Mouse (Mus musculus) cerebellum, postnatal 36 days (tissue): ENCODE results near the gene Zic3.

ENCODE experiments used
- DNase-seq, 2 experiments: peaks; one replicate each; pipeline ENCODE4 v3.0.0; 2021 to 2022; ENCODE audit warnings: mixed read lengths in 2 of 2

The Zic3 gene

GRCm38 (mm10) chrX:58022400-58022799, at the start of gene Zic3:
TSS of gene Zic3 (plus strand) at chrX:58022700.
- DNase-seq: no peak

DNA sequence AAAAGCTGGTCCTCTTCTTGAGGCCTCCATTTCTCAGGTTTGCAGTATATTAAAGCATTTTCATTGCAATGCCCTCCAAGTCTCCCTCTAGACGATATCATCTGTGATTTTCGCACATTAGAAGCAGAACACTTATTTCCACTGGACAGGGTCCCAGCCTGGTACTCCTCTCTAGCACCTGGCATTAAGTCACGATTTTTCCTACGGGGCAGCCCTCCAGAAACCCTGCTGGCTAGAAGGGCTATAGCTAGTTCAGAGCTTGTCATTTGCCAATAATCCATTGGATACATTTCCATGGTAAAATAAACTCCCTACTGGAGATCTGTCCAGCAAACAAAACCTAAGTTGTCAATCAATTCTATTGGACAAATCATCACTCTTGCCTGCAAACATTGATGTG, 40.1 kb upstream of the Zic3 start:
- peak in 1 of 2 experiments; percentile 1 for DNase-seq

GRCm38 (mm10) chrX:57987455-57988109, 34.9 kb upstream of the Zic3 start:
- no peak for DNase-seq

- no peak for DNase-seq
These were observed 9.1 kb upstream of the Zic3 start for GRCm38 (mm10) chrX:58013391-58013790.

DNA sequence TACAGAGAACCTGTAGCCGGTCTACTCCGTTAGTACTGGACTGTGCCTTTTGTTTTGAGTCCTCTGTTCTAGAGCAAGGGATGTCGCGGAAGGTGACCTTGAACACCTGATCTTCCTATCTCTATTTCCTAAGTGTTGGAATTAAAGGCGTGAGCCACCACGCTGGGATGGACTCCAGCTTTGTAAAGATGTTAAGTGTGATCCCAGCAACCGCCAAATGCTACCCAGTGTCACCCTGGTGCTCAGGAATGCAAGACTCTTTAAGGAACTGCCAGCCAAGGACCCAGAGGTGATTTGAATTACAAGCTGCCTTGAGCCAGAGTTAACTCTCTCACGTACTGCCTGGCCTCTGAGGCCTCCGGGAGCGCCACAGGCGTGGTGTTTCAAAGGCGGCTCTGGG, 8.4 kb upstream of the Zic3 start:
- no peak for DNase-seq

- DNase-seq: no peak
These were observed 7.7 kb upstream of the Zic3 start for GRCm38 (mm10) chrX:58014761-58015160.

GRCm38 (mm10) chrX:58015336-58015945, 7.1 kb upstream of the Zic3 start:
- no peak for DNase-seq

GRCm38 (mm10) chrX:58018720-58019119, 3.8 kb upstream of the Zic3 start:
- DNase-seq: no peak

DNA sequence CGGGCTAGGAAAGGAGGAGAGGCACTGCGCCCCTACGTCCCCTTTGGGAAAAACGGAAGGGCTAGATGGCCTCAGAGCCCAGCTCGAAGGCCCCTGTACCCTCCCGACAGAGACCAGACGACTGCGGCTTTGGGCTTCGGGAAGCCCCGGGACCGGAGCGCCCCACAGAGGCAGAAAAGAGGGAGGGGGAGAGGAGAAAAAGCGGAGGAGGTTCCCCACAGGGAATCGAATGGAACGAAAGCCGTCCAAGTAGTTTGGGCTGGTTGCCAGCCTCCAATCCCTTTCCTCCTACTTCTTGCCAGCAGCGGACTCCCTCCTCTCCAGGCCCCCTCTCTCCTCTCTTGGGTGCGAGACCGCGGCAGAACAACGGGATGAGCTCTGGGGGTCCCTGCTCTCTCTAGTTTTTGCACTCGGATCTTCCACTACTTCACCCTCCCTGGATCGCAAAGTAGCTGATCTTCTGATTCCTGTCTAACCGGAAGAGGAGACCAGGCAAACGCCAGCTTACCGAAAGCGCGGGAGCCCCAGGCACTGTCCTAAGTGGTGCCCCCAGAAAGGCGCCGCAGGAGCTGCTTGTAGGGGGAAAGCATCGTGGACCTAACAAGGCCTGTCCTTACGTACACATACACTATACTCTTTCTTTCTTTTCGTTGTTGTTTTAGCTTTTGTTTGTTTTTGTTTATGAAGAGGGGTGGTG, 3.1 kb upstream of the Zic3 start:
- DNase-seq: peak in 1 of 2 experiments; percentile 16

DNA sequence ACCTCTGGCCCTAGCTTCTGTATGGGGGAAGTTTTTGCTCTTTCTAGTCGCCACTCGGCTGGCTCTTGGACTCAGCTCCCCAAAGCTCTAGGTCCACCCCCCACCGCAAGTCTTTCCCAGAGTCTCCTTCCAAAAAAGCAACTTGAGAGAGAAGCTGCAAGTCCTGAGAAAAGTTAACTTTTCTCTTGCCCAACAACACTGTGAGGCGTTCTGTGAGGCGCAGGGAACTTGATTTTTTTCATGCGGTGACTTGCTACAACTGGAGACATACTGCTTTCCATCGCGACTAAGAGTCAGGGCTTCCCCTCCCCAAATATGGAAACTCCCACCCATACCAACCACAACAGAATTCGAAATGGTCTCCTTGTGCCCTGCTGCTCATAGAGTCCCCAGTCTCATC, 5.1 kb downstream of the Zic3 start:
- no peak for DNase-seq

- no peak for DNase-seq
These were observed 5.6 kb downstream of the Zic3 start for GRCm38 (mm10) chrX:58028082-58028481.

DNA sequence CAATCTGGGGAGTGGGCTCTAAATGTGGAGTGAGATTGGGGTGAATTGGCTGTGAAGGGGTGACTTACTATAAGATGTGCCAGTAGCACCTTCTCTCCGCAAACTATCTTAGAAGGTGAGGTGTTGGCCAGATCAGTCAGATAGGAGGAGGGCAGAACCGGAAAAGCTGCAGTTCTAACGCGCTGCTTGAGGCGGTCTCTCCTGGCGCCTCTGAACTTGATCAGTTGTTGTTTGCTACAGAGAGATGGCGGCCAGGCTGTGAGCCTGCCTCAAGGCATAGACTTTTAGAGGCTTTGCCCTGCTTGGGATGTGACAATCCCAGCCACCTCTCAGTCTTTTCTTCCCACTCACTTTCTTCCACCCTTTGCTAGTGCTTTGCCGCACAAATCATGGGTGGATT, 6.4 kb downstream of the Zic3 start:
- DNase-seq: no peak

DNA sequence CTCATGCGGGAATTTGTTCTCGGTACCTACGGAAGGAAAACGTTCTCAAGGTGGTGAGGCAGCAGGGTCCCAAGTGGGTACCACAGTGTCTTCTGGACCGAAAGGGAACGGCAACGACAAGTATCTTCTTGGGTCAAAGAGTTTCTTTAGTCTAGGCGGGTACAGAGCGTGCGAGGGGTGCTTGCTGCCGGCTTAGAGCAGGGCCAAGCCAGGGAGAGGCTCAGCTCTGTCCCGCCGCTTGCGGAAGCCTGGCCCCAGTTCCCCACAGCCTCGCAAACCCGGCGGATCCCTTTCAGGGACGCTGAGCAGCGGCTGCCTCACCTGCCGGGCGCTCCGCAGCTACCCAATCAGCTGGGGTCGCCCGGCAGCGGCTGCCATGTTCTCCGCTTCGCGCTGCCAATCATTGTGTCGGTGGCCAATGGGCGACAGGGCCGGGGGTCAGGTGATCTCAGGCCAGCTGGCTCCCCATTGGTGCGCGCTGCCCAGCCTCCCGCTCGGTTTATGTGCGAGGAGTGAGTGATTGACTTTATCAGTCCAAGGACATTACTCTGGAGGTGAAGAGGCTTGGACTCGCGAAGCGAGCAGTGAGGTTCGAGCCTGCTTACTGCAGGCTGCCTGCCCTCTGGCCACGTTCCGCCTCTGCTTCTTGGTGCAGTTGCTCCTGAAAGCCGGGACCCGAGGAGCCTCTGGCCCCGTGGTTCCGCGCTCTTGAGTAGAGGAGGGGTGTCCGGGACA, 7.8 kb downstream of the Zic3 start:
- peak; percentile 83 to 87 for DNase-seq

- peak; percentile 46 to 51 for DNase-seq
These were observed 8.6 kb downstream of the Zic3 start for GRCm38 (mm10) chrX:58030835-58031670.

DNA sequence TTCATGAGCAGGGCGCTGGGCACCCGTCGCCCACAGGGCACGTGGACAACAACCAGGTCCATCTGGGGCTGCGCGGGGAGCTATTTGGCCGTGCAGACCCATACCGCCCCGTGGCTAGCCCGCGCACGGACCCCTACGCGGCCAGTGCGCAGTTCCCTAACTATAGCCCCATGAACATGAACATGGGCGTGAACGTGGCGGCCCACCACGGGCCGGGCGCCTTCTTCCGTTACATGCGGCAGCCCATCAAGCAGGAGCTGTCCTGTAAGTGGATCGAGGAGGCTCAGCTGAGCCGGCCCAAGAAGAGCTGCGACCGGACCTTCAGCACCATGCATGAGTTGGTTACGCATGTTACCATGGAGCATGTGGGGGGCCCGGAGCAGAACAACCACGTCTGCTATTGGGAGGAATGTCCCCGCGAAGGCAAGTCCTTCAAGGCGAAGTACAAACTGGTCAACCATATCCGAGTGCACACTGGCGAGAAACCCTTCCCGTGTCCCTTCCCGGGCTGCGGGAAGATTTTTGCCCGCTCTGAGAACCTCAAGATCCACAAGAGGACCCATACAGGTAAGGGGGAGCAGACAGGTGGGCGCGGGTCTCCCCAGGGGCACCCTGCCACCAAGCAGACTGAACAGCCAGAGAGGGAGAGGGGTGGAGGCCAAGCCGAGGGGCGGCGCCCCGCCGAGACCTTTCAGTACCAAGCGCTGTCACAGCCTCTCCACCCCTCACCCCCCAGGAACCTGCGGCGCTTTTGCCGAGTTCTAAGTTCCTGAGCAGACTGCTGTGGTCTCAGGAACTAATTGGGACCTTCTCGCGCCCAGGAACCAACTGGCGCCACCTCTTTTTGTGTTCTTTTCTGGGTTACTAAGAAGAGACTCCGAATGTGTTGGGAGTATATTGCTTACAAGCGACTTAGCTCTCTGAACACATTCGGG, 9.4 kb downstream of the Zic3 start:
- peak; percentile 26 to 42 for DNase-seq

GRCm38 (mm10) chrX:58032622-58033021, 10.1 kb downstream of the Zic3 start:
- no peak for DNase-seq

GRCm38 (mm10) chrX:58033521-58033920, 11.0 kb downstream of the Zic3 start:
- peak in 1 of 2 experiments; percentile 19 for DNase-seq

DNA sequence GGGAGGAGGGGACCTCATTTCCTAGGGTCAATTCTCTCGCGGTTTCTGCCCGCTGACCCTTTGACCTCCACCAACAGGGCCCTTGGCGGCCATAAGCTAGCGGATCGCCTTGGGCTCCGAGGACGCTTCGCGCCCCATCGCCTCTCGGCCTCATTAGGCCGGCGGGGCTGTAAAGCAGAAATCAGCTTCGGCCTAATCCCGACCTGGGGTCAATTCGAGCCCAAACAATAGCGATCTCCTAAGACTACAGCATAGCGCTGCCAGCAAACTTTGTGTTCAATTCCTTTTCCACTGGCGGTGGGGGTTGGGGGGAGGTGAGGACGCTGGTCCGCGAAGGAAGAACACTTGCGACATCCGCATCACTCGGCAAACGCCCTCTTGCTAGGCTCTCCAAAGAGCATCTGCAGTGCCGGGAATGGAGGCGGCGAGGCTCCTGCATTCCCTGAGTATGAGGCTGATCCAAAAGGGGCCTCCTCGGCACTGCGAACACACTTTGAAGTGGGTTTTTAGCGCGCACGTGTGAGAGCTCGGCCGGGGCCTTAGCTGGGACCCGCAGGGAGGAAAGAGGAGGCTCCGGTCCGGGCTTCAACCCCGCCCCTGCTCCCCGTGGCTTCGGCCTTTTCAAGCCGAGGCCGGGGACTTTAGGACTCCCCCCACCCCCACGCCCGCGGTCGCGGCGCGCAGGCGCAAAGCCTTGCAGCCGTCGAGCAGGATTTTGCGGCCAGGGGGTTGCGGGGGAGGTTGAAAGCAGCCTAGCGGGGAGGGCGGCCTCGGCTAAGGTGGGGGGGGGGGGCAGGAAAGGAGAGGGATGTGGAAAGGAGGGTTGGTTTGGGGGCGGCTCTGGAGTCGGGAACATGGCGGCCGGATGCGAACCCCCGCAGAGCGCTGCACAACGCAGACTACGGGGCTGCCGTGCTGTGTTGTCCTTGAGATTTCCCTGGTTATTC, 15.8 kb downstream of the Zic3 start:
- DNase-seq: peak; percentile 46 to 62

GRCm38 (mm10) chrX:58039703-58040102, 17.2 kb downstream of the Zic3 start:
- no peak for DNase-seq

- no peak for DNase-seq
These were observed 19.4 kb downstream of the Zic3 start for GRCm38 (mm10) chrX:58041865-58042264.
